Mouse (Mus musculus) kidney, embryonic 14.5 days (tissue): Measurements from ENCODE around the gene Msi2. TPM values are rescaled to one million over a fixed set of nuclear protein-coding genes. Genes with fewer than 3 reads are reported as not detected.

Experiments
- ATAC-seq: fragments of 200-750 bp; cut with Nextera tagmentation; 2 replicates; pipeline ENCODE4 v1.8.0; 2017; ENCODE audit warnings: moderate number of reproducible peaks, mild to moderate bottlenecking, moderate TSS enrichment, moderate library complexity; ENCODE audit not compliant: low FRiP score, low TSS enrichment
- H3K27ac ChIP-seq: fragments of 300-500 bp; sonication (generic); 2 replicates; pipeline ENCODE4 v1.5.1; 2014; ENCODE audit warnings: low read depth, mild to moderate bottlenecking, low read length, moderate library complexity, mixed read lengths
- H3K27me3 ChIP-seq: fragments of 300-500 bp; sonication (generic); 2 replicates; pipeline ENCODE4 v1.6.1; 2014; ENCODE audit warnings: mild to moderate bottlenecking, low read length; ENCODE audit not compliant: control insufficient read depth, insufficient read depth
- H3K36me3 ChIP-seq: fragments of 300-500 bp; sonication (generic); 2 replicates; pipeline ENCODE4 v1.6.1; 2014; ENCODE audit warnings: low read length, mixed read lengths; ENCODE audit not compliant: control insufficient read depth, insufficient read depth
- H3K4me1 ChIP-seq: fragments of 300-500 bp; sonication (generic); 2 replicates; pipeline ENCODE4 v1.6.1; 2014; ENCODE audit warnings: low read length, mixed read lengths; ENCODE audit not compliant: control insufficient read depth, insufficient read depth
- H3K4me2 ChIP-seq: fragments of 300-500 bp; sonication (generic); replicated peaks from 2 replicates; pipeline ENCODE4 v1.6.1; 2014; ENCODE audit warnings: low read depth, mild to moderate bottlenecking, low read length
- H3K4me3 ChIP-seq: fragments of 300-500 bp; sonication (generic); 2 replicates; pipeline ENCODE4 v1.5.1; 2014; ENCODE audit warnings: mild to moderate bottlenecking, low read length
- H3K9ac ChIP-seq: fragments of 300-500 bp; sonication (generic); 2 replicates; pipeline ENCODE4 v1.6.1; 2014; ENCODE audit warnings: low read depth, mild to moderate bottlenecking, low read length, moderate library complexity
- H3K9me3 ChIP-seq: fragments of 300-500 bp; sonication (generic); 2 replicates; pipeline ENCODE4 v1.6.1; 2016; ENCODE audit warnings: low read length; ENCODE audit not compliant: control insufficient read depth
- WGBS: fragments of 180-500 bp; shearing (Covaris S2); extraction: QIAGEN DNeasy Blood & Tissue Kit; methylation state at CpG from one replicate; pipeline ENCODE4 v1.1.7; 2014; 5-methylcytosine and 5-hydroxymethylcytosine counted together
- polyA plus RNA-seq: library from polyadenylated mRNA; unstranded; fragments of >200 nt; fragmentation: Nextera tagmentation; extraction: Ambion mirVana; gene quantifications from 2 replicates; pipeline ENCODE4 v1.2.1, GENCODE M21; 2014

The Msi2 gene
- polyA plus RNA-seq, 1 experiment from 2014 or later, result 30.8 TPM

GRCm38 (mm10) chr11:88492585-88492984 lies 225.7 kb downstream of the Msi2 start:
- H3K4me1 ChIP-seq, result peaks cover 11% of the 10 kb centered on the region; the same call in 1 of the 2 replicates
- no peak overlapping the region for H3K4me2 ChIP-seq
- no peak overlapping the region for H3K27ac ChIP-seq
- H3K9ac ChIP-seq, result no peak overlapping the region
- H3K27me3 ChIP-seq, result no peaks in the 10 kb centered on the region
- H3K36me3 ChIP-seq, result no peaks in the 10 kb centered on the region
- H3K4me3 ChIP-seq, result no peak overlapping the region
- ATAC-seq, result no peak
- 87% methylated on average over 2 of the region's 2 CpGs for WGBS
- H3K9me3 ChIP-seq, result no peaks in the 10 kb centered on the region

GRCm38 (mm10) chr11:88489985-88490384 lies 228.3 kb downstream of the Msi2 start:
- ATAC-seq, result no peak
- Histone ChIP-seq H3K27me3 (no peaks in the 10 kb centered on the region), H3K4me1 (peaks cover 18% of the 10 kb centered on the region), H3K27ac (no peak overlapping the region), H3K9me3 (no peaks in the 10 kb centered on the region), H3K9ac (no peak overlapping the region), H3K4me2 (no peak overlapping the region), H3K36me3 (no peaks in the 10 kb centered on the region), H3K4me3 (no peak overlapping the region)
- 72% methylated on average over 4 of the region's 4 CpGs for WGBS

- Histone ChIP-seq H3K27ac (no peak overlapping the region), H3K4me2 (no peak overlapping the region), H3K9me3 (no peaks in the 10 kb centered on the region), H3K9ac (no peak overlapping the region), H3K4me1 (peaks cover 24% of the 10 kb centered on the region), H3K4me3 (no peak overlapping the region), H3K36me3 (no peaks in the 10 kb centered on the region), H3K27me3 (no peaks in the 10 kb centered on the region)
- 67% methylated on average over 17 of the region's 17 CpGs for WGBS
- ATAC-seq, result no peak
These were observed 229.2 kb downstream of the Msi2 start for GRCm38 (mm10) chr11:88488941-88489724.

GRCm38 (mm10) chr11:88488175-88488940 lies 230.0 kb downstream of the Msi2 start:
- Histone ChIP-seq H3K4me1 (peaks cover 24% of the 10 kb centered on the region), H3K27ac (no peak overlapping the region), H3K9me3 (no peaks in the 10 kb centered on the region), H3K27me3 (no peaks in the 10 kb centered on the region), H3K4me2 (no peak overlapping the region), H3K4me3 (no peak overlapping the region), H3K36me3 (no peaks in the 10 kb centered on the region), H3K9ac (no peak overlapping the region)
- 81% methylated on average over 13 of the region's 13 CpGs for WGBS
- no peak for ATAC-seq

- H3K4me1 ChIP-seq, result peaks cover 38% of the 10 kb centered on the region
- H3K27ac ChIP-seq, result peak overlapping the region; percentile 56
- H3K9ac ChIP-seq, result no peak overlapping the region
These were observed 232.3 kb downstream of the Msi2 start for GRCm38 (mm10) chr11:88485987-88486386.

GRCm38 (mm10) chr11:88485088-88485487 lies 233.2 kb downstream of the Msi2 start:
- no peak overlapping the region for H3K4me3 ChIP-seq
- peak; percentile 2; the same call in 1 of the 2 replicates for ATAC-seq
- H3K9ac ChIP-seq, result no peak overlapping the region
- H3K4me1 ChIP-seq, result peaks cover 42% of the 10 kb centered on the region
- WGBS, result 35% methylated on average over 4 of the region's 4 CpGs
- no peaks in the 10 kb centered on the region for H3K36me3 ChIP-seq
- H3K27ac ChIP-seq, result peak overlapping the region; percentile 56; the same call in 1 of the 2 replicates
- H3K4me2 ChIP-seq, result no peak overlapping the region
- no peaks in the 10 kb centered on the region for H3K9me3 ChIP-seq
- H3K27me3 ChIP-seq, result no peaks in the 10 kb centered on the region

More at GRCm38 (mm10) chr11:88485987-88486386, 232.3 kb downstream of the Msi2 start:
- WGBS, result 87% methylated on average over 1 of the region's 1 CpGs
- Histone ChIP-seq H3K36me3 (no peaks in the 10 kb centered on the region), H3K4me3 (no peak overlapping the region), H3K4me2 (no peak overlapping the region), H3K9me3 (no peaks in the 10 kb centered on the region), H3K27me3 (no peaks in the 10 kb centered on the region)
- ATAC-seq, result 0 out of 2 replicates have a peak, but pooled peaks have one; percentile 48

- no peak for ATAC-seq
- peaks cover 35% of the 10 kb centered on the region for H3K4me1 ChIP-seq
- H3K4me2 ChIP-seq, result no peak overlapping the region
- H3K4me3 ChIP-seq, result no peak overlapping the region
- no peak overlapping the region for H3K9ac ChIP-seq
- 93% methylated on average over 3 of the region's 3 CpGs for WGBS
- no peaks in the 10 kb centered on the region for H3K9me3 ChIP-seq
- H3K27ac ChIP-seq, result no peak overlapping the region
- no peaks in the 10 kb centered on the region for H3K27me3 ChIP-seq
- peaks cover 4% of the 10 kb centered on the region; the same call in 1 of the 2 replicates for H3K36me3 ChIP-seq
These were observed 234.3 kb downstream of the Msi2 start for GRCm38 (mm10) chr11:88484047-88484446.

GRCm38 (mm10) chr11:88482636-88483035 lies 235.7 kb downstream of the Msi2 start:
- Histone ChIP-seq H3K4me1 (peaks cover 35% of the 10 kb centered on the region), H3K27ac (no peak overlapping the region), H3K36me3 (peaks cover 11% of the 10 kb centered on the region; the same call in 1 of the 2 replicates), H3K4me3 (no peak overlapping the region), H3K4me2 (no peak overlapping the region), H3K9ac (no peak overlapping the region), H3K9me3 (no peaks in the 10 kb centered on the region), H3K27me3 (no peaks in the 10 kb centered on the region)
- WGBS, result 77% methylated on average over 11 of the region's 11 CpGs
- no peak for ATAC-seq

GRCm38 (mm10) chr11:88482236-88482635 lies 236.1 kb downstream of the Msi2 start:
- Histone ChIP-seq H3K27ac (no peak overlapping the region; the same call in 1 of the 2 replicates), H3K9me3 (no peaks in the 10 kb centered on the region), H3K4me3 (no peak overlapping the region), H3K4me2 (no peak overlapping the region), H3K4me1 (peaks cover 35% of the 10 kb centered on the region), H3K27me3 (no peaks in the 10 kb centered on the region), H3K9ac (no peak overlapping the region), H3K36me3 (peaks cover 11% of the 10 kb centered on the region; the same call in 1 of the 2 replicates)
- WGBS, result 86% methylated on average over 6 of the region's 6 CpGs
- no peak for ATAC-seq
